Mouse (Mus musculus) induced T-regulatory cell, adult 2 months (primary cell): ENCODE data around the gene Spef1.

Experiments used
- DNase-seq: peaks from one replicate; pipeline ENCODE4 v3.0.0-alpha.2; 2012; ENCODE audit warnings: low read depth

The Spef1 gene

DNA sequence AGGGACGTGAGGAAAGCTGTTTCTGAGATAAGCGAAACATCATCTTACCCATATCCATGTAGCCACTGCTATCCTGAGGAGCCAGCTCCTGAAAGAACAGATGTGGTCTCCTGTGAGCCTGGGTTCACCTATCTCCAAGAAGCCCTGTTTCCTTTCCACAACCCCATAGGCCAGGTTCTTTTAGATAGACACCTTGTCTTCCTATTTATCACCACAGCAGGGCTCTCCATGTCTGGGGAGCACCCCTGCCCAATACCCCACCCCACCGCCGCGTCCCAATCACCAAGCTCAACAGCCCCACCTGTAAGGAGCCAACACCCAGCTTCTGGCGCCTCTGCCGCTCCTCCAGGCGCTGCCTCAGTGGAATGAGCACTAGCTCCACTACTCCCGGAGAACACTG lies 14.8 kb downstream of the Spef1 start:
- DNase-seq: no peak

DNA sequence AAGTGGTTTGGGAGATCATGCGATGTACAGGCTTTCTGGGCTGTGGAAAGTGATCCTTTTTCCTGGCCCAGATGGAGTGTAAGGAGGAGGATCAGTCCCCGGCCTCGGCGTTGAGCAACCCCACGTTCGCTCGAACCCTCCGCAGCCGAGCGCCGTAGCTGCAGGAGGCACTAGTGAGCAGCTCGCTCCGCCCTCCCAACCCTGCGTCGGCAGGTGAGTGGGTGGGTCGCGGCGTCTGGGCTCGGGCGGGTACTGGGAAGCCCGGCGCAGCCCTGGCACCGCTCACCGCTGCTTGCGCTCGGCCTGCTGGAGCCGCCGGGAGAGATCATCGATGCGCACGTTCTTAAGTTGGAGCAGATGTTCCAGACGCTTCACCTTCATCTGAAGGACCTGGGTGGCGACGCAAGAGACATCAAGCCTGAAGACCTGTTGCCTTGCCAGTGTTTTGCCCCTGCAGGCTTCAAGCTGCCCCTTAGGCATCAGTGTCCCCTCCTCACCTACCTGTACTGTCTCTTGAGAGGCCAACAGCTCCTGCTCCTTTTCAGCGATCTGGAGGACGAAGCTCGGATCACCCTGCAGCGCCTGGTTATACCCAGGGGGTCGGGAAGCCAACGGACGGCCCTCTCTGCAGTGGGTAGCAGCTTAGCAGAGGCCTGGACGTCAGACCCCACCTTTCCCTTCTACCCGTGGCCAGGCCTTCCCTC lies 15.5 kb downstream of the Spef1 start:
- DNase-seq: peak; percentile 56

DNA sequence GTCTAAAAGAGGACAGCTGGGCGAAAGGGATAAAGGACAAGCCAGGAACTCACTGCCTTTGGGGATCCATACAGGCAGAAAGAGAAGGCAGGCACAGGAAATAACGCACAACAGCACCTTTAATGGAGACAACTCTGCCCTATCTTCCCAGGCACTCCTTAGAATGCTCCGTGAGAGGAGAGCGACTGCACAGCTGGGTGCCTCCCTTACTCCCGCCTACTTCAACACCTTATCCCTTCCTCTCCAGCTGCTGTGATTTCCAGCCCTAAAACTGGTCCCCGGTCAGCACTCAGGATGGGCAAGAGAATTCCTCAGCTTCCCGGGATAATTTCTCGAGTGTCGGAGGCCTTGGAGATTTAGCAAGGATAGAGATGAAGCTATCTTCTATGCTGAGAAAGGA lies 16.1 kb downstream of the Spef1 start:
- no peak for DNase-seq

DNA sequence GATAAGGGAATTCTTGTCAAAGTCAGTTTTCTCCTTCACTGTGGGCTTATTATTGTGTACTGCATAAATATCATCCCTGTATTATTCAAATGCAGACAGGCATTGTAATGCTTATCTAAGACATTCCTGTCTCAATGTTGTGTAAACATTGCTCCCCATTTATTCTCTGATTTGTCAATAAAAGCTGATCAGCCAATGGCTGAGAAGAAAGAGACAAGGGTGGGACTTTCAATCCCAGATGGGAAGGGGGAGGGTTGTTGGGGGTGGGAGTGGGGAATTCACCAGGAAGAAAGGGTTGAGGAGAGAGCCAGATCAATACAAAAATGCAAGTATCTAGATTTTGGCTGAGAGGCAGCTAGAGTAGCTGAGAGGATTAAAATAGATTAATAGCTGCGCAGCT lies 18.2 kb downstream of the Spef1 start:
- no peak for DNase-seq

DNA sequence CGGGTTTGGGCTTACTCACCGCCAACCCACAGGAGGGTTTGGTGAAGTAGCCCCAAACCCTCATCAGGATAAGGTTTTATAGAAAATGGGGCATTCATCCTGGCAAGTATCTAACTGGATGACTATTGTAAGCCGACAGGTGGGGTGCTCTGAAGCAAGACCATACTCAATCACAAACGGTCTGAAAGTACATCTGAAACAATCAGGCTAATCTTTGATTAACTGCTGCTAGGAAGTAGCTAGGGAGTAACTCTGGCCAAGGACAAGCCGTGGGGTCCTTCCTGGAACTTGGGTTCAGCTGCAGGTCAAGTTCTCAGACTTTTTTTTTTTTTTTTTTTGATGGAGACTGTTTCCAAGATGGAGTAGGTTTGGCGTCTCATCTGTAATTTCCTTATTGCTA lies 19.1 kb downstream of the Spef1 start:
- no peak for DNase-seq

DNA sequence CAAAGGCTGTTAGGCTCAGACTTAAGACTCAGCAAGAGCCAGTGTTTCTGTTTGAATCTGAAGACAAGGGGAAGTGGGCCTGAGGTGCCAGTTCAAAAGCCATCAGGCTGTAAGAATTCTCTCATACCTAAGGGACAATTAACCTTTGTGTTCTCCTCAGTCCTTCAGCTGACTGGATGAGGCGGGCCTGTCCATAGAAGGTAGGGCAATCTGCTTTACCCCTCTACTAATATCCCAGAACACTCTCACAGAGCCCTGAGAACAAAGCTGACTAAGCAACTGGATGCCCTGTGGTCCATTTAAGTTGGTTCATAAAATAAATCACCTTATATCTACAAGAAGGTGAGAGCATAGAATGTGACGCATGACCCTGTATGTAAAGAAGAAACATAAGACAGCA lies 20.9 kb downstream of the Spef1 start:
- DNase-seq: no peak

DNA sequence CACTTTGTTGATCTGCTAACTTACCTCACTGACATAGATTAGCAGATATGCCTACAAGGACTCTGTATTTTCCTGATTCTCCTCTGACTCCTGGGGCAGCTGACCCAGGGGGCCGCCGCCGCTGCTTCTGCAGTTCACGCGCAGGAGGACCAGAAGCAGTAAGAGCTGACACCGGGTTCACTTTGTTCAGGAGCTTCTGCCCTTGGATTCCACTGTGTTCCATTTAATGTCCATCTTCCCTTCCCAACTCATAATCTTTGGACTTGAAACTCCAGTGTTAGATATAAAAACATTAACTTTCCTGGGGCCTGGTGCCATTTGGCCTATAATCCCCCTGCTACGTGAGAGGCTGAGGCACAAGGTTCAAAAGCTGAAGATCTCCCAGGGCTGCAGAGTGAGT lies 23.2 kb downstream of the Spef1 start:
- DNase-seq: no peak

DNA sequence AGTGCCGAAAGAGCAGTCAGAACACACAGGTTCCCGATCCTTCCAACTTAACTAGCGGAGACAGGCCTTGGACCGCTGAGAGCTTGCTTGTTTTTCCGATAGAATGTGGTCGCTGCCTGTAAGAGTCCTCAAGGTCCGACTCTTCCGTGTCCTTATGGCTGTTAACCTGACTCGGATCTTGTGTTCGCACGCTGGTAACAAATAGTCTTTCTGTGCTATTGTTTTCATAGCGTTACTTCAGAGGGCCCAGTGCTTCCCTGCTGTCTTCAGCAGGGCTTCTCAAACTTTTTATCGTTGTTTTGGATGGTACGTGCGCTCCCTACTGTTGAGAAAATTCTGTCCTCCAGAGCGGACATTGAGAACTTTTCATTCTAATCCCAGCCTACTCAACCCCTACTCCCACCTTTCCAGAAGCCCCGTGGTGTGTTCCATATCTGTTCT lies 26.4 kb downstream of the Spef1 start:
- no peak for DNase-seq

DNA sequence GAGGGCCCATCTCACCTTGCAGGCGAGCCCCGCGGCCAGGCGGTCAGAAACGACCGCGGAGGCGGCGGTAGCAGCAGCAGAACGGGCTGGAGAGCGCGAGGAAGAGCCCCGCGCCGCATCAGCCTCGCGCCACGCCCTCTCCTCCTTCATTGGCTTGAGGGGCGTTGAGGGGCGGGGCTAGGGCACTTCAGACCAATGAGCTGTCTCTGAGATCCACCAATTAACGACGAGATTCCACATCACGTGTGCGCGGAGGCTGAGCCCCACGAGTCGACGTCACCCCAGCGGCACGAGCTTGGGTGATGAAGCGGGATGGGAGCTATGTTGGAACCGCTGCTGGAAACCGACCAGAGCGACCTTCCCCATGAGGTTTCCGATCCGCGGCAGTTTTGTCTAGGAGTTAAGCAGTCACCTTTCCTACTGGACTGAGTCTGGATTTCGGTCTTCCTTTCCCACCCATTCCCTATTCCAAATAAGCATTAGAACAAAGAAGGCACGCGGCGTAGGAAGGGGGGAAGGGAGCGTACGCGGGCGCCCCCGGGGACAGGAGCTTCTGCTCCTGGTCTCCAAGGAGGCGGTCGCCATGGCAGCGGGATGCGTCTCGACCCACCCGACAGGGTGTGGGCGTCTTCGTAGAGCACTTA lies 27.0 kb downstream of the Spef1 start, which contains the start of gene 1700037H04Rik:
Gene 1700037H04Rik (minus strand): TSS at position 144 of the 644 bp plus-strand sequence.
- DNase-seq: peak; percentile 100

DNA sequence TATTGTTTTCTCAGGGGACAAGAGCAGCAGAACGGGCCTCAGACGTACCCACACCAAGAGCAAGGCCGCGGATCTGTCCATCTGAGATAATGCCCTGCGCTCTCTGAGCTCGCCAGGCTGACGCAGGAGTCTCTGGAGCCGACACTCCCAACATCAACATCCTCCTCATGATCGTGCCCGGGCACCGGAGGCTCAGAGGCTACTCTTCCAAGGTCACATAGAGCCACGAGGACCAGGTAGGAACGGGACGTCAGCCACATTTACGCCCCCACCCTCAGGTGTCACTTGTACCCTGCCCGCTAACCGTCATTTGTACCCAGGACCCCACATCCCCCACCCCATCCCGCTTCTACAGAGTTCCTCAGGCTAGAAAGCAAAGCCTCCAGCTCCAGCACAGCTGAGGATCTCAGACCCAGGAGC lies 27.6 kb downstream of the Spef1 start:
- no peak for DNase-seq

DNA sequence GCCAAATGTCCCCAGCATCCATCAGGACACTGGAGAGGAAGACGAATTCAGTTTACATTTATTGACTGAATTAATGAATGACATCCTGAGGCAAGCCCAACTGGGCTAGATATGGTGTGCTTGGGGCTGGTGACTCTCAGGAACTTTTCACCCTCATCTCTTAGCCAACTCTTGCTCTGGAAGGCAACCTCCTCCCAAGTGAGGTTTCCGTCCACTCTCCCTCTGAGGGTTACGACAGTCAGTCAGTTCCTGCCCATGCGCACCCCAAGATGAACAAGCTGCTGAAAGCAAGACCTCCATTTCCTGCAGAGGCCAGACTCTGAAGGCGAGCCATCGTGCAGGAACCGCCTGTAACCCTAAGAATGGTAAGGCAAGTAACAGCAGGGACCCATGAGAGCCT lies 30.1 kb downstream of the Spef1 start:
- DNase-seq: no peak

DNA sequence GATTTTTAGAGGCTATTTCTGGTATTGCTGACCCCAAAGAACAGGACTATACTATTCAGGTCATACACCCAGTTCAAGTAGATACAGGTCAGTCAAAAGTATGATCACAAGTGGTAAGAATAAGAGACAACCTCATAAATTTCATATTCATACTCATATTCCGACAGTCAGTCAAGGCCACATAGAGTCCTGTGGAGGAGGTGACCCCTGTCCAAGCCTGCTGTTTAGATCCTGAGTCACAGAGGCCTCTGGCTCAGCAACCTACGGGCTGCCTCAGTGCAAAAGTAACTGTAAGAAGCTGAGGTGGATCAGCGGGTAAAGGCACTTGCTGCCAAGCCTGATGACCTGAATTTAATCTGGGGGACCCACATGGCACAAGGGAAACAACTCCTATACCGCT lies 33.0 kb downstream of the Spef1 start:
- DNase-seq: no peak

DNA sequence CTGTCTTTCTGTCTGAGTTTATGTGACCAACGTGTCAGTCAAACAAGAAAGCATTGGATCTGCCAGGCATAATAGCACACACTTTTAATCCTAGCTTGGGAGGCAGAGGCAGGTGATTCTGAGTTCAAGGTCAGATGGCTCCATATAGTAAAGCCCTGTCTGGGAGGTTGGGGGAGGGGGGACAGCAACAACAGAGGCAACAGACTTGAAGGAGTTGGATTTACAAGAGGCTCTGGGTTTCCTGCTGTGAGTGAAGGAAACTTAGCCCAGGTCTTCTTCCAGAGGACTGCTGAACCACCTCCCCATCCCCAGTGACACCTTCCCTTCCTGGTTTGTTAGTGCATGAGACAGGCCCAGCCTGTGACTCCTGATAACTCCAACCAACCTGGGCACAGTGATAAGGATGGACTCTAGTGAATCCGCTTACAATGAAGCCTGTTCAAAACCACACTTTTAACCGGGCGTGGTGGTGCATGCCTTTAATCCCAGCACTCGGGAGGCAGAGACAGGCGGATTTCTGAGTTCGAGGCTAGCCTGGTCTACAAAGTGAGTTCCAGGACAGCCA lies 34.8 kb downstream of the Spef1 start:
- DNase-seq: no peak

DNA sequence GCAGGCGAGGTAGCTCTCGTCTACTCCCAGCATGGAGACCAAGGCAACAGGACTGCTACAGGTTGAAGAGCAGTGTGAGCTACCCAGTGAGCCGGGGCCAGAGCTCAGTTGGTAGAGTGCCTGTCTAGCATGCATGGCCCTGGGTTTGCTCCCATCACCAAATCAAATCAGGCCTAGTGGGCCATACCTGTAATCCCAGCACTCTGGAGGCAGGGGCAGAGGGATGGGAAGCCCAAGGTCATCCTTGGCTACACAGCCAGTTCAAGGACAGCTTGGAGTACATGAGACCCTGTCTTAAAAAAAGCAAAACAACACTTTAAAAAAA lies 37.9 kb downstream of the Spef1 start:
- no peak for DNase-seq

DNA sequence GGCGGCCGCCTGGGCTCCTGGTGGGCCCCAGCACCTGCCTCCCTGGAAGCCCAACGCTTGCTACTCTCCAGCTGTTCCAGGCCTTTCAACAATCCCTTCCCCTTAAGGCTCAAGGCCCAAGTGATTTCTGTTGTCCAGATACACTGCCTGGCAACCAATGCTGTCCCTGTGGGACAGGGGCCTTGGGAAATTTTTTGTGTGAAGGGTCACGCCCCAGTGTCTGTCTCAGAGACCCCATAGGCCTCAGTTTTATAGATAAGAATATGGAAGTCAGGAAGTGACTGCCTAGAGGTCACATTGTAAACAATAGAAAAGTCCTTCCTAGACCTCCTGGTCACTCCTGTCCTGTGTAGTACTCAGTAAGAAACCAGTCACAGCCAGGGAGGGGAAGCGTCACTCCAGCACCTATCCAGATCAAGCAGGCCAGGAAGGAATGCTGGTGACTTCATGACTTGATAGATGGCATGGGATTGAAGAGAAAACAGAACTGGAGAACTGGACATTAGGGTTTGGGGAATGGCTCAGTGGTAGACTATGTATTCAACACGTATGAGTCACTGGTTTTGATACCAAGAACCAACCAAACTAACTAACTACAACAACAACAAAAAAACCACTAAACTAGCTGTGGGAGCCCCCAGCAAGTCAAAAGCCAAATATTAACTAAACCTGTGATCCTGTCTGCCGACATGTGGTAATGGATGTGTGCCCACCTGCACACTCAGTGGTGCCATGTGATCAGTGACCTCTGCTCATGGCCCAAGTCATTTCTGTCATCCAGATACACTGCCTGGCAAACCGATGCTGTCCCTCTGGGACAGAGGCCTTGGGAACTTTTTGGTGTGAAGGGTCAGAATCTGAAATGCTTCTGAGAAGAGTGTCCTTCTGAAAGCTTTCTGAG lies 38.5 kb downstream of the Spef1 start:
- DNase-seq: no peak

DNA sequence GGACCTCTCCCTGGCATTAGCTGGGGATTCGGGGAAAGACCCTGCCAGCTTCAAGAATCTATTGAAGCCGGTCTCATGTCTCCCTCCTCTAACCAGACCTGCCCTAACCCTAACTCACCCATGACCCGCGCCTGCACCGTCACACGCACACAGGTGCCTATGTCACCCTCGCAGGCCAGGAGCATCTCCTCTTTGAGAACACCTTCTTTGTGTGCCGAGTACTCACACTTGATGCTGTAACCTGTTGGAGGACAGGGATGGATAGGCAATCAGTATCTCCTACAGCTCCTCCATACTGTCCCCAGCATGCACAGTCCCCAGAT lies 40.1 kb downstream of the Spef1 start:
- no peak for DNase-seq

DNA sequence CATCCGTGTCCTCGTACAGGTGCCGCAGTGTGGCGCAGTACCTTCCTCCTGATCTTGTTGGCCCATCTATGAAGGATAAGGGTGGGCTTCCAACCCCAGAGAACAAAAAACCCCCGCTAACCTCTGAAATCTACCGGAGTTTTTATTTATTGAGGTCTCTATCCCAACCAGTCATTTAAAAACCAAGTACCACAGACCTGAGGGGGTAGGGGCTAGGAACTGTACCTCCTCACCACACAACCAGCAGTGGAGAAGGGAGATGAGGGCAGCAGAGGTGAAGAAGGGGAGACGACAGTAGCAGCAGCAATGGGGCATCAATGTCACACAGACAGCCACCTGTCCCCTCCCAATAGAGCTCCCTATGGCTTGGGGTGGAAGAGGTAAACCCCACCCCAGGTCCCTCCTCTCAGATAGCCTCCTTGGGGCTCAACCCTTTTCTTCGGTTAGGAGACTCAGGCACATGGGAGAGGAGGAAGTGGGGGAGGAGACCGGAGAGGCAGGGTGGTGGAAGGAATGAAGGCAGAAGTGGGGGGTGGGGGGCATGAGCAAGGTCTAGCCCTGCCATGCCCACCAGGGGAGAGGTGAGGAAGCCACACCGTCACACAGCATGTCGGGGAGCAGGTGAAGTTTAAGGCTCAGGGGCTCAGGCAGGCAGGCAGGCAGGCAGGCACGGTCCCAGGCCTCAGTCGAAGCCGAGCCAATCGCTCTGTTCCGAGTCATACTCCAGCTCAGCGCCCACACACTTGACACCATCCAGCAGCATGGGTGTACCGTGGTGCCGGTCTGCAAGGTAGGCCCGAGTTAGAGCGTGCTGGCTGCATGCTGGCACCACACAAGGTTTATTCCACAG lies 40.7 kb downstream of the Spef1 start:
- no peak for DNase-seq

DNA sequence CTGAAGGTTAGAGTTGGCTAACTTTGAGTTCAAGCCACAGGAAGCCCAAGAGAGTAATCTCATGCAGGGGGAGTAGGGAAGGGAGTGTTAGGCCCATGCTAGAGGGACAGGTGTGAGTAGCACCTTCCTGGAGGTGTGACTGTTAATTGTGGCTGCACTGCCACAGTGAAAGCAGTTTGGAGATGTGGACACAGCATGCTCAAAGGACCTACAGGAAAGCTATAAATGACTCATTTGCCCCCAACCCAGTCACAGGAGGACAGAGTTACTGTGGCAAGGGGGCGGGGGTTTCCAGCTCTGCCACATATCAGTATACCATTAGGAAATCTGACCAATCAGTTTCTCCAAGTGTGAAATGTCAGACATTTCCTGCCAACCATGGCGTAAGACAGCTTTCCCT lies 41.5 kb downstream of the Spef1 start:
- no peak for DNase-seq

DNA sequence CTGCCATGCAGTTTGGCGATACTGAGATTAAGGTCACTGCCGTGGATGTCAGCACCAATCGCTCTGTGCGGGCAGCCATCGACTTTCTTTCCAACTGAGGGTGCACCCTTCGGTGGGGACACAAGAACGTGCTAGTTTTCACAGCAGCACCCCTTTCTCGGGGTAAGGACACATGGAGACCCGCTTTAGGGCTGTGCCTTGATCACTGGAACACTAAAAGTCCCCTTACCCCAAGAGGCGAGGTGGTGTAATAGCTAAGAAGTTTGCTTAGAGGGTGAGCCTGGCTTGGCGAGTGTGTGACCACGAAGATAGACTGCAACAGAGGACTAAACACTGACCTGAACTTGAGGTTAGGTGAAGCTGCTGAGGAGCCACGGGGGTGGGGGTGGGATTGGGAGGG lies 42.0 kb downstream of the Spef1 start:
- no peak for DNase-seq

DNA sequence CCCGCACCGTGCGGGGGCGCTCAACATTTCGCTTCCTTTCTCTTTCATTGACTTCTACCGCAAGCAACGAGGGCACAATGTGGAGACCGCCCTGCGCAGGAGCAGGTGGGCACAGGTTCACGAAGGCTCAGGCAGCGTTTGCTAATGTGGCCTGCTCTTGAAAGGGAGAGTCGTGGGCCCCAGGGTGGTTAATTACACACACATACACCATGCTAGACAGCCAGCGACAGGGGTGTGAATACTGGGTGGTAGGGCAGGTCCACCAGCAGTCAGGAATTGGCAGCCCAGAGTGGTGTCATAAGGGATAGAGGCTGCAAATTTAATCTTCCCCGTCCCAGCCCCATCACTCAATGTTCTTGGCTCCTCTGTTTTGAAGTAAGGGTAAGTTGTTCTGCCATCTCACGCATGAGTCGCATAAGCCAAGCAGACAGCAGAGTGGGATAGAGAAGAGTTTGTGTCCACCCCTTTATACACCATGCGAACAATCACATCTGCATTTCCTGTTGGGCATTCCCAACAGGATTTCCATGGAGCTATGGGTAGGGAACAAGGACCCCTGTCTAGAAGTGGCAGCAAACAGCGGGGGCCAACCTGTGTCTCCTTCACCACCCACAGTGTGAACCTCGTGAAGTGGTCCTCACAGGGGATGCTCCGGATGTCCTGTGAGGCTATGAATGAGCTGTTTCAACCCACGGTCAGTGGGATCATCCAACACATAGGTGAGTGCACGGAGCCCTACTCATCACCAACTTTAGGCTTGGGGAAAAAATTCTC lies 43.9 kb downstream of the Spef1 start:
- no peak for DNase-seq

DNA sequence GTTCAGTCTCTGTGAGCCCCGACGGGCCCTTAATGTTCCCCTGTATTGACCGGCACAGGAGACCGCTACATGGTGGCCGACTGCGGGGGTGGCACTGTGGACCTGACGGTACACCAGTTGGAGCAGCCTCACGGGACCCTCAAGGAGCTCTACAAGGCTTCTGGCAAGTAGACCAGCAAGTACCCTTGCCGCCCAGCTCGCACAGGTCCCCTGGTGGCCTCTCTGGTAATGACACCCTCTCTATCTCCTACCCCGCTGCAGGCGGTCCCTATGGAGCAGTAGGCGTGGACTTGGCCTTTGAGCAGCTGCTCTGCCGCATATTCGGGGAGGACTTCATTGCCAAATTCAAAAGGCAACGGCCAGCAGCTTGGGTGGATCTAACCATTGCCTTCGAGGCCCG lies 44.5 kb downstream of the Spef1 start:
- peak; percentile 62 for DNase-seq
